Mouse (Mus musculus) adipocyte (in vitro differentiated cells): ENCODE results near the gene Tmod2.
A peak's percentile ranks its signal among the peaks of the same experiment; 100 is the strongest.
"Not testable (repeated sequence)": the region's sequence is repeated elsewhere in the genome, so short reads cannot be mapped to it uniquely, and the experiment has no call there.

Experiments used
- DNase-seq: peaks from one replicate; pipeline ENCODE4 v3.0.0-alpha.2; 2016; ENCODE audit warnings: low spot score

The Tmod2 gene

DNA sequence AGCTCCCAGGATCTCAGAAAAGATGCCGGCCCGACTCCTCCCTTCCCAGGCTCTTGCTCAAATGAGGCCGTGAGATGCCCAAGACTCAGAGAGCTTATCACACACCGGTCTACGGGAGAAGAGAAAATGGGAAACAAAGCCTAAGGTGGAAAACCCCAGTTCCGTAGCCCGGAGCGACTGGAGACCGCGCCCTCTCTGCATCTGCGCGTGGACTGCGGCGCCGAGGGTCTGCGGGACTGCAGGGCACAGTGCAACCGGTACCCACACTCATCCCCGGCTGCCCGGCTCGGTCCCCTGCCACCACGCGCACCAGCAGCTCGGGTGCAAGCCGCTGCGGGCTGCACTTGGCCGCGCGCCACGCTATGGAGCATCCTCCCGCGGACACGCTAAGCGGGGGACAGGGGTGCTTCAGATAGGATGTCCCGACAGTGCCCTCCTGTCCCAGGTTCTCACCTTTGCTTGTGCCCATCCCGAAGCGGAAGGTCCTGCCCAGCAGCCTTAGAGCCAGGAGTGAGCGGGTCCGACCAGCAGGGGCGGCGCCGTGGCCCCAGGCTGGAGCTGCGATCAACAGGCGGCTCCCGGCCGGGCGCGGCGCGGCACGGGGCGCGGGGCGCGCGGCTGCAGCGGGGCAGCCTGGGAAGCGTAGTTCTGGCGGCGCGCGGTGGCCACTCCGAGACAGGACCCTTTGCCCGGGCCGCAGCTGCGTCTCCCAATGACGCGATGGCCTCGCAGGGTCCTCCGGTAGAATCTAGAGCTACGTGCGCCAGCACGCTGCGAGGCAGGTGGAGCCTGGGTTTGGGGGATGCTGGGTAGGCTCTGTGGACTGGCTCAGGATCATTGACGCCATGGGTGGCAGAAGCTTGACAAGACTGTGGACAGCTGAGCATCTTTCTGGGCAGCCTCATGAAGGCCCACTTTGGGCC lies at the start of gene Tmod2:
TSS of gene Tmod2 (minus strand) at position 755 of the 923 bp plus-strand sequence.
- no peak for DNase-seq

DNA sequence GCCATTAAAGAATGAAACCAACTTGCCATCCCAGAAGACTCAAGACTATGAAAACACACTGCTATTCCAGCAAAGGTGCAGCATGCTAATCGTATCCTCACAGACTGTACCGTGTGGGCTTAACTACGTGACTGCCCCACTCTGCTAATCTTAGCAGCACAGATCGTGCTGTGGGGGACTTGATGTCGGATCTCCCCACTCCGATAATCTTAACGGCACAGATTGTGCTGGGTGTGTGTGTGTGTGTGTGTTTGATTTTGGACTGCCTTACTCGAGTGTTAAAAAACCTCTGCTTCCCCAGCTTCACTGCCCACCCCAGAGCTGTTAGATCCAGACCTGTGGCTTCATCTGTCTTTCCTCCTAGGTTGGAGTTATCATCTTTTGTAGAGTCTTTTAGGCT lies 49.8 kb upstream of the Tmod2 start:
- no peak for DNase-seq

DNA sequence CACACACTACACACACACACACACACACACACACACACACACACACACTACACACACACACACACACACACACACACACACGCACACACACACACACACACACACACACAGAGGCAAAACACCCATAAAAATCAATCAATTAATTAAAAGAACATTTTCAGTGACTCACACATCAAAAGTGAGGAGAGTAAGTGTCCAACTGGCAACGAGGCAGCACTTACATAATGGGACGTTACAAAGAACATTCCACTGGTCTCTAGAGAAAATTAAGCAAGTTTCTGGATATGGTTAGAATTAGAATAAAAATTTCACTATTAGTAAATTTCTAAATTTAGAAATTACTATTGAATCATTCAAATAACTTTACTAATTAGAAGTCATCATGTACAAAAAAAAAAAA lies 45.3 kb upstream of the Tmod2 start:
- peak; percentile 34 for DNase-seq

DNA sequence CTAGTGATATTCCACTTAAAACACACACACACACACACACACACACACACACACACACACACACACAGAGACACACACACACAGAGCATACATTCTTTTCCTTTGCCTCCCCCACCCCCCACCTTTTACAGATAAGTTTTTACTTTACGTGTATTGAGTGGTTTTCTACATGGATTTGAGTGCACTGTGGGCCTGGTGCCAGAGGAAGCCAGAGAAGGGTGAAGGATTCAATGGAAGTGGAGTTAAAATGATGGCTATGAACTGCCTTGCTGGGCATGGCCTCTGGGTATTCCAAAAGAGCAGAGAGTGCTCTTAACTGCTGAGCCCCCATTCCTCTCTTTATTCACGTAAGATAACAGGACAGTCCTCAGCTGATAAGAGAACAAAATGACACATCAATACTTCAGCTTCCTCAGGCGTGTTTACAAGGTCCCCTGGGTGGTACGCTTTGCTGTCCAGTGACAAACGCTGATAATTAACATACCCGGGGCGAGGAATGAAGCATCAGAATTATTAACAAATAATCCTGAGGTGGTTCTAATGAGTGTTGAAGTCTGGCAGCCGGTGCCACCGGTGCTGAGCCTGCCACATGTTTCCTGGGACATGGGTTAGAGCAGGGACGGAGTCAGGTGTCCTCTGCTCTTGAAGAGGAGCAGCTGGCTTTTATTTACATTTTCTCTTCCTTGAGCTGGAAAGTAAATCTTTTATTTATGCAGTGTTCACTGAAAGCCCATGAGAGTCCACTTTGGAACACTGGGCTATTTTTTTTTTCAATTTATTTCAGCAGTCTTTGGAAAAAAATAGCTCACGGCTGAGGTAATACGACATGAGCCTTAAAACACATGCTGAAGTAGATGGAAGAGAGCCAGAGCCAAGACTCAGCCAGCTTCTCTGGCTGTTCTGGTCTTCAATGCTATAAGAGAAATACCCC lies 43.1 kb upstream of the Tmod2 start:
- no peak for DNase-seq

DNA sequence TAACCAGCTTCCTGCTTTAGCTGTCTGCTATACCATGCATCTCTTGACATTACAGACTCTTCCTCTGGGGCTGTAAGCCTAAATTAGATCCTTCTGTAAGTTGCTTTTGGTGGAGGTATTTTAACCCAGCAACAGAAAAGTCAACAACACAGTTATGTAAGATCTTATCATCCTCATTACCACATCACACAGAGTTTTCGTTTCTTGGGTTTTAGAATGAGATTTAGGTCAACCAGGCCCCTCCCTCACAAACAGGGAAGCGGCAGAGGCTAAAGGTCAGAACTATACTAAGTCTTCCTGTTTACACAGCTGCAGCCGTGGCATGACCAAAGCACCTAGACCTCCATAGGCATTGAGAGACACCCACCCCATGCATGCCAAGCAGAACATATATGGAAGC lies 34.3 kb upstream of the Tmod2 start:
- DNase-seq = no peak

DNA sequence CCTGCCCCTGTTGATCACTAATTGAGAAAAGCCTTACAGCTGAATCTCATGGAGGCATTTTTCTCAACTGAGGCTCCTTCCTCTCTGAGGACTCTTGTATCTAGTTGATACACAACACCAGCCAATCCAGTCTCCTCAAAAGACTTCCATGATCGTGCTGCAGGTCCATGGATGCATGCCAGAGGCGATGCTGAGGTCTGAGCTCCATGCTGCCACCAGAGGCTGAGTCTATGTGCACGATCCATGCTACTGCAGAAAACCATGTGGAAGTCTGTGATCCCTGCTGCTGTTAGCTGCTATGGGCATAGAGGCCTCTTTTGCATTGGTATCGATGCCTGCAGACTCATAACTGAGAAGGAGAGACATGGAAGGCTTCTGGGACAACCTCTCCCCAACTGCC lies 23.1 kb upstream of the Tmod2 start:
- no peak for DNase-seq

DNA sequence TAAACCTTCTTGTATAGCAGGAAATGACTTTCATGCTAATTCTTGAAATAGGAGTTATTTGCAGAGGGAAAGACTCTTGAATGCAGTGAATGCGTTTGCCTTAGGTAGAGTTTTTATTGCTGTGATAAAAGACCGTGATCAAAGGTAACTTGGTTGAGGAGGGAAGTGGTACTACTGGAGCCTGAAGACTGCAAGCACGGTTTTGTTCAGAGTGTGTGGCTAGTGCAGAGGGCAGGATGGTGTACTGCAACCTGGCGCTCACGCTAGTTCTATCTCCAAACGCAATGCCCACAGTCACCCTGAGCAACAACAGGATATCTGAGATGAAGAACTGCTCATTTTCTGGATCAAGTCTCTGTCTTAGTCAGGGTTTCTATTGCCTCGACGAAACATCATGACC lies 22.5 kb upstream of the Tmod2 start:
- DNase-seq = no peak

DNA sequence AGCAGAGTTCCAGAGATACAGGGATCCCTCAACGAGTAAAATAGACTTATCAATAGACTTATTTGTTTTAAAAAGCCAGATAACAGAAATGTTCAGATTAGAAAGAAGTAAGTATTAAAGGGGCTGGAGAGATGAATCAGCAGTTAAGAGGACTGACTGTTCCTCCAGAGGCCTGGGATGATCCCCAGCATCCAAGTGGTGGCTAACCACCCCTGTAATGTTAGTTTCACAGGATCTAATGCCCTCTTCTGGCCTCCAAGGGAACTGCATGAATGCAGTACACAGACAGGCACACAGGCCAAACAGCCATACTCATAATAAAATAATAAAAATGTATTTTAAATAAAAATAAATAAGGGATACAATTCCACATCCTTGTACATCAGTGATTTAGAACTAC lies 21.8 kb upstream of the Tmod2 start:
- DNase-seq = no peak

DNA sequence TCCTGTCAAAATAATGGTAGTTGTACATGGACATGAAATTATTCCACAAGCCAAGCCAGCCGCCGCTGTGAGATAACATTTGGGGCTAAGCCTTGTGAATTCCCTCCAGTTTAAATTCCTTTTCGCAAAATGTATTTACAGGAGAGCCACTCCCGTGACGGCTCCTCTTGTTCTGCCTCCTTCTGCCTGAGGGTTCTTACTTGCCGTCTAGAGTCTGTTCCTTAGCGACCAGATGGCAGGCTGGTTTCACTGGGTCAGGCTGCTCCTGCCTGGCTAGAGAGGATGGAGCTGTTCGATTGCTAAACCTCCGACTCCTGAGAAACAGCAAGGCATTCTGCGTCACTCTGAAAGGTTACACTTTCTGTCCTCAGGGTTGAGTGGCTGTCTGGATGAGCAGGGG lies 21.0 kb upstream of the Tmod2 start:
- no peak for DNase-seq

DNA sequence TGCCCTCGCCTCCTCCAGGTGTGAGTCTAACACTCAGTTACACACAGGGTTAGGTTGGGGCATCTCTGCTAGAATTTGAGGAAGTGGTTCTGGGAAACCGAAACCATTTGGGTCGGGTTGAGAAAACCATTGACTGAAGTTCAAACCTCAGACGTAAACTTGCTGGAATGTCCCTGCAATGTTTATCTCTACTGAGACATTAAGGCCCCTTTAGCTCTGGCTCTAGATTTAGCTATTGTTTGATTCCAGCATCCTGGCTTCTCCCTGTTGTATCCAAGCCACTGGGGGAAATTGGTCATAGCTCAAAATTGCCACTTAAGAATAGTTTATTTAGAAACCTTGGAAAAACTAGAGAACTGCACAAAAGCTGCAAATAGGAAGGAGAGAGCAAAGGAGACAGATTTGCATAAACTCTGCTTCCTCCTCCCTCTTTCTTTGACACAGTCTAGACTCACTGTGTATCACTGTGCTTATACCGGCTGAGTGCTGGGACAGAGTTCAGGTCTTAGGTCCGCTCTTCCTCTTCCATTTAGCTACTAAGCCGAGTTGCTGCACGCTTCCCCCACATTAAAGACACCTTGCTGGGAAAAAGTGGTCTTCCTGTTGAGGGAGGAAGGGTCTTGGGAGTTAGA lies 19.8 kb upstream of the Tmod2 start:
- no peak for DNase-seq

DNA sequence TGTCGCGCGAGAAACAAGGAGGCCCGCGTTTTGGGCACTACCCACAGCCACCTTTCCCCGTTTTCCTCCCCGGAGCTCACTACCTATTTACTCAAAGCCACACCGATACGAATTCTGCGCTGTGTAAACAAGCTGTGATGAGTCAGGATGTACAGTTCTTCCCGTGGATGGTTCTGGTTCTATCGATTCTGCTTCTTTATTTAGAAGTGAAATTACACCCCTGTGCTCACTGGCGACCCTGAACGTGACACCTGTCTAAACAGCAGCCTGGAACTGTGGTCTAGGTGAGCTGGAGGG lies 15.1 kb upstream of the Tmod2 start:
- peak; percentile 7 for DNase-seq

DNA sequence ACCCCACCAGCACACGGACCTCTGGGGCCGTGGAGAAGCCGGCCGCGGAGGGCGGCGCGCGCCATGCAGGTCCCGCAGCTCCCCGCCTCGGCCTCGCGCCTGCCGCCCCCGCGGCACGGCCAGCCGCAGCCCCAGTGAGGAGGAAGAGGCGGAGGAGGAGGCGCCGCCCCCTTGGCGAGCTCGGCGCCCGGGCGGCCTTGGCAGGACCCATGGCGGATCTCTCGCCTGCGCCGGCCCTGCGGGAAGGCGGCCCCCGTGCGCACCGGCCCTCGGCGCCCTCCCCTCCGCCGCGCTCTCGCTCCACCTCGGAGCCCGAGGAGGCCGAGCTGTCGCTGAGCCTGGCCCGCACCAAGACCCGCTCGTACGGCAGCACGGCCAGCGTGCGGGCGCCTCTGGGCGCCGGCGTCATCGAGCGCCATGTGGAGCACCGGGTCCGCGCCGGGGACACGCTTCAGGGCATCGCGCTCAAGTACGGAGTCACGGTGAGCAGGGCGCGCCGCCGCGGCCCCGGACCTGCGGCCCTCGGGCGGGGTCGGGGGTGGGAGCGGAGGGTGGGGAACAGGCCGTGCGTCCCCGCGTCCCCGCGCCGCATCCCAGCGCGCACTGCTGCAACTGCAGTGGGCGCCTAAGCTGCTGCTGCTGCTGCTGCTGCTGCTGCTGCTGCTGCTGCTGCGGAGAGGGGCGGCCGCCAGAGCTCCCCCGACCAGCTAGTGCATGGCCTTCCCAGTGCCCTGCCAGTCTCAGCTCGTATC lies 14.6 kb upstream of the Tmod2 start, which contains the start of gene Lysmd2:
TSS of gene Lysmd2 (plus strand) at position 186 of the 752 bp plus-strand sequence.
- DNase-seq = no peak

DNA sequence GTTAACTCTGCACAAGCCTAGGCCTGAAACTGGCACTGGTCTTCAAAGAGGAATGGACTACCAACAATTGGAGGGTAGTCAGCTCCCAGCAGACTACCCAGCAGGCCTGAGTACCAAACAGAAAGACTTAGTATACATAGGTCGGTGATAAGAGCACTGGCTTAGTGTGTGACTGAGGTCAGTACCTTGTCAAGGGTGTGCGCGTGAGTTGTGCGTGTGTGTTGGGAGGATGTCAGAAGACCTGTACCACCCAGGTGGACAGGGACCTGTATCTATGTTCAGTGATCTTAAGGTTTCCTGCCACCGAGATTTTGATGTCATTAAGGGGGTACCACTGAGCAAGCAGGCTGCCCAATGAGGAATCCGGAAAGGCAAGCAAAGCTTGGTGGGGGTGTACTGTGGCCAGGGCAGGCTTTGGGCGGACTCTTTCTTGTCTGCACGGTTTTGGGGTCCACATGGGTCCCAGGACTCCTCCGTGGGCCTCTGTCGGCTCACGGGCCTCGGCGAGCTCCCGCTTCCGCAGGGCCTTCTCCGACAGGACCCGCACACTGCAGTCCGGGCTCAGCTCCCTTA lies 13.9 kb upstream of the Tmod2 start:
- DNase-seq = no peak

DNA sequence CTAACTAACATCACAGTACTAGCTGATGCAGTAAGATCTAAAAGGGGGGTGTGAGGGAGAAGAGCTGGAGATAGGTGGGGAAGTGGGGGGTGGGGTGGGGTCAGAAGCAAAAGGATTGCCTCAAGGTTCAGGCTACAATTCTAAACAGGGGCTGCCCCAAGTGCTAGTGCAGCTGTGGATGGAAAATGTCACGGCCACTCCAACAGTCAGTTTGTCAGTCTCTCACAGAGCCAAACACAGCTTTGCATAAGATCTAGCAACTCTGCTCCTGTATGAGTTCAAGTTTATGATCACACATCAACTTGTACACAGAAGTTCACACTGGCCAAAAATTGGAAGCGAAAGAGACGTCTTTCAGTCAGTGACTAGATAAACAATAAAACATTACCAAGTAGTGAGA lies 10.3 kb upstream of the Tmod2 start:
- no peak for DNase-seq

DNA sequence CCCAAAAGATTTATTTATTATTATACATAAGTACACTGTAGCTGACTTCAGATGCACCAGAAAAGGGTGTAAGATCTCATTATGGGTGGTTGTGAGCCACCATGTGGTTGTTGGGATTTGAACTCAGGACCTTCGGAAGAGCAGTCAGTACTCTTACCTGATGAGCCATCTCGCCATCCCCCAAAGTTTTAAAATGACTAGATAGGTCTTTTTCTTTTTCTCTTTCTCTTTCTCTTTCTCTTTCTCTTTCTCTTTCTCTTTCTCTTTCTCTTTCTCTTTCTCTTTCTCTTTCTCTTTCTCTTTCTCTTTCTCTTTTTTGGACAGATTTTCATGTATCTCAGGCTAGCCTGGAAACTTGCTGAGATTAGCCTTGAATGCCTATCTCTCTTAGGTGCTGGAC lies 8.6 kb upstream of the Tmod2 start:
- DNase-seq = not testable (repeated sequence)

DNA sequence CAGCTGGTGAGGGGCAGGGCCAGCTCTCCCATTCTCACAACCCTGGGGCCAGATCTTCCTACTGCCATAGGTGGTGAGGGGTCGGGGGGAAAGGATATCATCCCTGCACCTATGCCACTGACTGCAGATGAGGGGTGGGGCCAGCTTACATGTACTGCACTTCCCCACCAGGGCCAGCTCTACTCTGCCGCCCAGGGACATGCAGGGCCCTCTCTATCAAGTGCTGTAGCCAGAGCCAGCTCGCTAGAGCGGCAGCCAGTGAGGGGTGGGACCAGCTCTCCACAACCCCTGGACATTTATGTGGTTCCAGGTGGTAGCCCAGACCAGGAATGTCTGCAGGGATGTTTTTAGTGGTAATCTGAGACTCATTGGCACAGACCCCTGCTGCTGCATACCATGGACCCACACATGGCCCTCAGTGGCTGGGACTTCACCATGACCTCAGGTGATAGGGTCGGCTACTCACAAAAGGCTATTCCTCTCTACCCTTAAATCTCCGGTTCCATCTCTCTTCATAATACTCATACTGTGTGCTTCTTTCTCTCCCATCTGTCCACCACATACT lies 7.8 kb upstream of the Tmod2 start:
- DNase-seq = no peak

DNA sequence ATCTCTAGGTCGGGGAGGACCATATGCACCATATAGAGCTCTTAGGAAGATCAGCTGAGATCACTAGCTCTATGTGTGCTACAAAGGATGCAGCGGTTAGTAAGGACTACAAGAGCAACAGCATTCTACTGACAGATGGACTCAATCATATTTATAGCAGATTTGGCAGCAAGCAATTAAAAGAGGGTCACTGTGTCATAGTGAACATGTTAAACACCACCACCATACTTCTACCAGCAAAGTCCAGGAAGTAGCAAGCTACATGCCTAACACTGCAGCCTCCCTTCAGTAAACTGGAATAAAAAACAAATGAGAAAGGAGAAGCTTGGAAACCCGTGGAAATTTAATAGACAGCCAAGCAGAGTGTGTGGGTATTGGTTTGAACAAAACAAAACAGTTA lies 5.4 kb upstream of the Tmod2 start:
- DNase-seq = no peak

DNA sequence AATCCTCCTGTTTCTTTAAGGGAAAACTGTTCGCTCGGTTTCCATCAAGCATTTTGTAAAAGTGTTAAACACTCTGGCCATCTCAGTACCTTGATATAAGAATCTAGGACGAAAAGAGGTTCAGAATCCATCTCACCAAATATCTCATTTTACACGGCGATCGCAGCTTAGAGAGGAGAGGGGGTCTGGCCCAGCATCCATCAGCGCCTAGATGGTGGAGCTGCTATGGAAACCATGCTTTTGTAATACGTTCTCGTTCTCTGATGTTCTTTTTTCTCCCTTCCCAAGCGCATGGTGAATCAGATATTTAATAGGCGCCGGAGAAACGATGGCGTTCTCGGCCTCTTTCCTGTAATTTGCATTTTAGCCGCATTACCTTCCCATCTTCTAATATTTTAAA lies 1.2 kb downstream of the Tmod2 start:
- no peak for DNase-seq

DNA sequence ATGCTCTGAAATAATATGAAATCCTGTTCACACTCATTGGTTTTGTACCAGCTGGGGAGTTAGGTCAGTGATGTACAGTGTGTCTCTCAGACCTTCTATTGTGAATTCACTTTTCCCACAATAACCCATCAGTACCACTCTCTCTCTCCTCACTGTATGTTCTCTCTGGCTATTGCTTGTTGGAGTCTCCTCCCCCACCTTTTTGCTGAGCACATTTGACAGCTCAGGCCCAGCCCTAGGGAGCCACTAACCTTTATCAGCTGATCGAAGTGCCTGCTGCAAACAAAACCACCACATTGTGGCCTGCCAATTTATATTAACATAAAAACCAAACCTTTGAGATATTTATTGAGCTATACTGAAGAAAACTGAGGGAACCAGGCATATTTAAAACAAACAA lies 1.6 kb downstream of the Tmod2 start:
- DNase-seq = no peak

DNA sequence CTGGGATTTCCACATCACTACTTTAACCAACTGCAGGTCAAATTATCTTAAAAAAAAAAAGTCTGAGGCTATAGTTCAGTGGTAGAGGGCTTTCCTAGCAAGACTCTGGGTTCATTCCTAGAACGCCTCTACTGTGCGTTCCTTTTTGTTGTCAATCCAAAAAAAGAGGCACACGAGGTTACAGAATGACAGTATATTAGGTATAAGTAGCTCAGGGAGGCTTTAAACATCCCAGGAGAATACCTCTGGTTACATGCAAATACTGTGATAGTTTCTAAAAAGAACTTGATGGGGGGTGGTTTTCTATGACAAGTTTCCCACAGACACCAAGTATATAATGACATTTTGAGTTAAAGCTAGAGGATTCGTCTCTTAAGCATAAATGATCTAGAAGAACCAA lies 3.6 kb downstream of the Tmod2 start:
- DNase-seq = no peak

DNA sequence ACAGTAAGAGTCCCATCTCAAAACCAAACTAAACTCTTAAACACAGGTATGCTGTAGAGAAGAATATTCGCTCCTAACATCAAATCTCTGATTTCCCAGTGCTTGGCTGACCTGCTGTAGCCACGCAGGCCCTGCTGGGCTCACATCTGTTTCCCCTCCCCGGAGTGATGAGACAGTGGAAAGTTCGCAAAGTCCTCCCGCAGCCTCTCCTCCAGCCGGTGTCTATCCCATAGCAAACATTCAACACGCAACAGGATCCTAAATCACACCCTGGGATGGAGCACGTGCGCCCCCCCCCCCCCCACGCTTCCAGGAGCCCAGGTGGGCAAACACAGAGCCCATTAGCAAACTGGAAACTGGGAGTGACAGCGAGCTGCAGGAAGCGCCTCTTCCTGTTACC lies 9.6 kb downstream of the Tmod2 start:
- DNase-seq = no peak
